Mouse (Mus musculus) liver, adult 2 months (tissue): ENCODE results near the gene Lrrtm4.

ENCODE experiments used
- CTCF ChIP-seq: fragments of 200-500 bp; IDR thresholded peaks from 2 replicates; pipeline ENCODE4 v1.5.1; 2011; ENCODE audit warnings: low read depth, low read length, control low read depth
- POLR2A ChIP-seq: fragments of 200-500 bp; IDR thresholded peaks from 2 replicates; pipeline ENCODE4 v1.6.1; 2011; ENCODE audit warnings: low read length, control low read depth; ENCODE audit not compliant: insufficient read depth; ENCODE audit errors: extremely low read depth

DNA sequence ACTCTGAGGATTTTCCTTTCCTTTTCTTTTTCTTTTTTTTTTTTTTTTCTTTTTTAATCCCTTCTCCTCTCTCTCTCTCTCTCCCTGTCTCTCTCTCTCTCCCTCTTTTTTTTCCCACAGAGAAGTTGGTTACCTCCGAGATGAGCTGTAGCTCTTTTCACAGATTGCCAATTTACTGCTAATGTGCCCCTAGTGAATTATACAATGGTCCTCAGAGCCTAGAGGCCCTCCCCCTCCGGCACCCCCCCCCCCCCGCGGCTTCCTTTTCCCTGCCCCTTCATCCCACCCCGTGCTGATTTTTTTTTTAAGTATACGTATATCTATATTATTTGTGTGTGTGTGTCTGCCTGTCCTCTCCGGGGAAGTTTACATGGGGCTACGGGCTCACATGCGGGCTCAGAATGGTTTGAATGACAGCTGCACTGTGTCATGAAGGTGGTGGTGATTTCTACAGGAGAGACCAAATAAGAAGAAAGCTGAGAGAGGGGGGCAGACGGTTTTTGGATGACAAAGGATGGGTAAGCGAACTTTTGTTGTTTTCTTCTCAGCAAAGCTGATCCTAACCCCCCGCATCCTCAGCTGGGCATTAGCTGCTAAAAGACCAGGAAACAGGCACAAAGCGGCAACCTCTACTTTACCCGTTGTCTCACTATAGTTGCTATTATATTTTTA lies 648 bp downstream of the Lrrtm4 start:
- TF ChIP-seq POLR2A (no peak), CTCF (no peak)
